9 mouse cellular contexts compared by ENCODE assay signal in genomic region chr10:8089296-8089695, GRCm38 (mm10).
DNase-seq lines count a peak whose midpoint lies in the region; ATAC-seq and TF ChIP-seq lines count a peak whose summit lies in the region.
"Had no signal": no experiment of that assay in that cellular context is flagged by ENCODE, and none has a peak within 500 bp of the region (broad histone marks: within the 10 kb centered on the region; RNA-seq: fewer than 3 reads in every experiment).

No protein-coding gene starts in this region.

- no peaks in the 10 kb centered on the region for H3K9me3 ChIP-seq in intestine, postnatal 0 days (ENCODE audit: control insufficient read depth)
- no peaks in the 10 kb centered on the region for H3K9me3 ChIP-seq in intestine, embryonic 16.5 days (ENCODE audit: control insufficient read depth, low read length)
- H3K9me3 ChIP-seq in forebrain, embryonic 13.5 days (replicated peaks) = no peaks in the 10 kb centered on the region
- H3K9me3 ChIP-seq in kidney, embryonic 16.5 days (ENCODE audit: low read length) = no peaks in the 10 kb centered on the region
- no peaks in the 10 kb centered on the region for H3K9me3 ChIP-seq in neural tube, embryonic 11.5 days (ENCODE audit: control insufficient read depth, low read length)

- peak overlapping the region; percentile 35; the same call in 1 of the 2 replicates for H3K4me2 ChIP-seq in intestine, postnatal 0 days (replicated peaks; ENCODE audit: low read depth)
- no peak overlapping the region for H3K4me2 ChIP-seq in intestine, embryonic 16.5 days (ENCODE audit: low read depth, low read length)
- 0 out of 2 replicates have a peak overlapping the region, but pooled peaks have one; percentile 12 for H3K4me2 ChIP-seq in forebrain, embryonic 13.5 days
- H3K4me2 ChIP-seq in kidney, embryonic 16.5 days (replicated peaks; ENCODE audit: low read depth, low read length) = peak overlapping the region; percentile 23; the same call in 1 of the 2 replicates
- H3K4me2 ChIP-seq in neural tube, embryonic 11.5 days (ENCODE audit: low read depth) = no peak overlapping the region

- no peak overlapping the region for H3K4me3 ChIP-seq in intestine, postnatal 0 days (ENCODE audit: low read depth, low read length)
- H3K4me3 ChIP-seq in intestine, embryonic 16.5 days (ENCODE audit: low read length) = no peak overlapping the region
- H3K4me3 ChIP-seq in forebrain, embryonic 13.5 days = no peak overlapping the region
- H3K4me3 ChIP-seq in kidney, embryonic 16.5 days (ENCODE audit: low read length) = no peak overlapping the region
- H3K4me3 ChIP-seq in neural tube, embryonic 11.5 days (ENCODE audit: low read depth, low read length) = no peak overlapping the region
- H3K4me3 ChIP-seq: myocyte had no signal

- DNase-seq in neural tube, embryonic 11.5 days (ENCODE audit: low spot score) = peak; percentile 49
- no peak for DNase-seq in ovary, postnatal 10 days (ENCODE audit: low spot score)
- DNase-seq in gastrocnemius, postnatal 14 days = no peak
- DNase-seq in layer of hippocampus, adult 9-10 months (ENCODE audit: low spot score) = no peak

- ATAC-seq in intestine, postnatal 0 days = 0 out of 2 replicates have a peak, but pooled peaks have one; percentile 41
- ATAC-seq in intestine, embryonic 16.5 days = no peak
- ATAC-seq in forebrain, embryonic 13.5 days = peak; percentile 55; the same call in 1 of the 2 replicates
- peak; percentile 89 for ATAC-seq in kidney, embryonic 16.5 days (ENCODE audit: low FRiP score, low TSS enrichment)
- peak; percentile 55 for ATAC-seq in neural tube, embryonic 11.5 days (ENCODE audit: insufficient read depth, low FRiP score, low TSS enrichment)

- no peak for TF ChIP-seq CTCF in intestine, postnatal 0 days (IDR thresholded peaks at IDR 0.05; ENCODE audit: low read depth)

- intact Hi-C loops in gastrocnemius, postnatal 14 days (cut with DNase I; ENCODE audit: low total_unique reads) = no loop called here

- no peaks in the 10 kb centered on the region for H3K4me1 ChIP-seq in intestine, postnatal 0 days (replicated peaks; ENCODE audit: control insufficient read depth, insufficient read depth, low read length)
- peaks cover 7% of the 10 kb centered on the region; the same call in 1 of the 2 replicates for H3K4me1 ChIP-seq in intestine, embryonic 16.5 days (ENCODE audit: control insufficient read depth, insufficient read depth, low read length)
- H3K4me1 ChIP-seq in forebrain, embryonic 13.5 days = peaks cover 15% of the 10 kb centered on the region
- H3K4me1 ChIP-seq in kidney, embryonic 16.5 days (ENCODE audit: insufficient read depth, low read length) = peaks cover 17% of the 10 kb centered on the region
- H3K4me1 ChIP-seq in neural tube, embryonic 11.5 days (ENCODE audit: control insufficient read depth, insufficient read depth, low read length) = no peaks in the 10 kb centered on the region

- no peak overlapping the region for H3K9ac ChIP-seq in intestine, postnatal 0 days (ENCODE audit: low read depth, low read length)
- no peak overlapping the region for H3K9ac ChIP-seq in intestine, embryonic 16.5 days (ENCODE audit: low read depth, low read length)
- no peak overlapping the region for H3K9ac ChIP-seq in forebrain, embryonic 13.5 days
- no peak overlapping the region for H3K9ac ChIP-seq in kidney, embryonic 16.5 days (replicated peaks; ENCODE audit: low read length)
- H3K9ac ChIP-seq in neural tube, embryonic 11.5 days (ENCODE audit: low read length) = no peak overlapping the region

- 42% methylated on average over 9 of the region's 9 CpGs for WGBS in intestine, postnatal 0 days
- WGBS in intestine, embryonic 16.5 days = 57% methylated on average over 9 of the region's 9 CpGs
- WGBS in forebrain, embryonic 13.5 days = 5% methylated on average over 9 of the region's 9 CpGs
- WGBS in kidney, embryonic 16.5 days = 14% methylated on average over 9 of the region's 9 CpGs
- 27% methylated on average over 9 of the region's 9 CpGs for WGBS in neural tube, embryonic 11.5 days

- no peak overlapping the region for H3K27ac ChIP-seq in intestine, postnatal 0 days (ENCODE audit: low read depth, low read length)
- H3K27ac ChIP-seq in intestine, embryonic 16.5 days (ENCODE audit: low read length) = no peak overlapping the region; the same call in 1 of the 2 replicates
- no peak overlapping the region for H3K27ac ChIP-seq in forebrain, embryonic 13.5 days
- peak overlapping the region; percentile 35; the same call in 1 of the 2 replicates for H3K27ac ChIP-seq in kidney, embryonic 16.5 days (ENCODE audit: low read length)
- H3K27ac ChIP-seq in neural tube, embryonic 11.5 days (ENCODE audit: low read depth, low read length) = no peak overlapping the region

- no peaks in the 10 kb centered on the region for H3K27me3 ChIP-seq in intestine, postnatal 0 days (replicated peaks; ENCODE audit: control insufficient read depth, insufficient read depth, low read length)
- H3K27me3 ChIP-seq in intestine, embryonic 16.5 days (replicated peaks; ENCODE audit: control insufficient read depth, insufficient read depth, low read length) = no peaks in the 10 kb centered on the region
- H3K27me3 ChIP-seq in forebrain, embryonic 13.5 days = no peaks in the 10 kb centered on the region
- H3K27me3 ChIP-seq in kidney, embryonic 16.5 days (ENCODE audit: insufficient read depth, low read length) = no peaks in the 10 kb centered on the region
- H3K27me3 ChIP-seq in neural tube, embryonic 11.5 days (ENCODE audit: control insufficient read depth, insufficient read depth, low read length) = no peaks in the 10 kb centered on the region

- no peaks in the 10 kb centered on the region for H3K36me3 ChIP-seq in intestine, postnatal 0 days (ENCODE audit: control insufficient read depth, insufficient read depth)
- no peaks in the 10 kb centered on the region for H3K36me3 ChIP-seq in intestine, embryonic 16.5 days (ENCODE audit: control insufficient read depth, insufficient read depth, low read length)
- H3K36me3 ChIP-seq in forebrain, embryonic 13.5 days (ENCODE audit: poor library complexity, severe bottlenecking) = no peaks in the 10 kb centered on the region
- H3K36me3 ChIP-seq in kidney, embryonic 16.5 days (ENCODE audit: insufficient read depth, low read length) = no peaks in the 10 kb centered on the region
- H3K36me3 ChIP-seq in neural tube, embryonic 11.5 days (ENCODE audit: control insufficient read depth, insufficient read depth, low read length) = no peaks in the 10 kb centered on the region

Comparison
In these comparisons a context has a peak if more than half of its experiments do, and no peak if none do; other contexts are left out.
1. H3K4me2 ChIP-seq: peak in intestine, postnatal 0 days (single experiment), forebrain, embryonic 13.5 days (single experiment) and kidney, embryonic 16.5 days (single experiment); none in intestine, embryonic 16.5 days (single experiment) and neural tube, embryonic 11.5 days (single experiment).